Mouse (Mus musculus) small intestine, adult 2 months (tissue): Measurements from ENCODE around the gene Ascc3.

Experiments
- CTCF ChIP-seq: fragments of 200-500 bp; IDR thresholded peaks from 2 replicates; pipeline ENCODE4 v1.5.1; 2012; ENCODE audit warnings: low read depth, mild to moderate bottlenecking, control low read depth, inconsistent platforms, low read length, moderate library complexity, mixed read lengths; ENCODE audit not compliant: insufficient replicate concordance, insufficient read length; ENCODE audit errors: extremely low read depth
- POLR2A ChIP-seq: fragments of 200-500 bp; IDR thresholded peaks from 2 replicates; pipeline ENCODE4 v1.6.1; 2012; ENCODE audit warnings: low read depth, mild to moderate bottlenecking, control low read depth, inconsistent platforms, low read length, moderate library complexity

DNA sequence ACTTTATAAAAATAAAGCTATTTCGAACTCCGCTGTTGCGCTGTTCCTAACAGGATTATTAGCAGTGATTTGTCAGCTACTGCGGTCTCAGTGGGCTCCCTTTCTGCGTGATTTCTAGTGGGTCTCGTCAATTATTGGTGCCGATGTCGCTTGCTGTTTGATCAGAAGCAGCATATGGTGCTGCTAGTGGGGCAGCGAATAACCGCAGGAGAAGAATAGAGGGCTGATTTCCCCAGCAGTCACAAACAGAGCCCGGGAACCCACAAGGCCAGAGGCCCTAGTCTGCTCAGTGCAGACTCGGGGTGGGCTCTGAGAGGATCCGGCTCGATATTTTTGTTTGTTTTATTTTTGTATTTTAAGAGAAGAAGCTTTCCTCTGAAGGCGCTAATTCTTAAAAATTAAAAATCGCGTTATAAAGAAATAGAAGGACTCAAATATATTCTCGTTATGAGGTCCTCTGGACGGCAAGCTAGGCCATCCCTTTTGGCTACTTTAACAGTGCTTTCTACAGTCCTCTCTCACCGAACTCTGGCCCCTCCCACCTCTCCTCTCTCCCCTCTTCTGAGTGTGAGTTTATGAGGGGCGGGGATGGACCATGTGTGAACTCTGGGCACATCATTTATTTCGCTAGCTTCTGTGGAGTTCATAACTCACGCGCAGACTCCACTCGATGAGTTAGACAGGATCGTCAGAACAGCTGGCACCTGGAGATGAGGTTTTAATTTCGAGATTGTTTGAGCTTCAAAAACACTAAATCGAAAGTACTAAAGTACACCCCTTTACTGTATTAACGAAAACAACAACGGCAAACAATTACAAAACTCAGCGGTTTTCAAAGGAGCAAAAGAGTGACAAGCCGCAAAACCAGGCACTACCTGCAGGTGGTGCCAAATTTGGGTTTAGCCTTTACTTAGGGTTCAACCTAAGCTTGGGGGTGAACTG lies 305.3 kb downstream of the Ascc3 start:
- TF ChIP-seq CTCF (no peak), POLR2A (no peak)
